Mouse (Mus musculus) heart, postnatal 36 days (tissue): ENCODE results near the gene Nbr1. TPM values are rescaled to one million over a fixed set of nuclear protein-coding genes. Genes with fewer than 3 reads are reported as not detected.
"Not testable (repeated sequence)": the region's sequence is repeated elsewhere in the genome, so short reads cannot be mapped to it uniquely, and the experiment has no call there.

ENCODE experiments used
- DNase-seq, 2 experiments: peaks; one replicate each; pipeline ENCODE4 v3.0.0; 2021 to 2022
- intact Hi-C: fragments of 180-260 bp; cut with DNase I; formaldehyde crosslinking; loops from one replicate; pipeline ENCODE4 v1.15.1; 2025
- total RNA-seq, 2 experiments: library from RNA; stranded (reverse); gene quantifications; 2 replicates each; pipeline ENCODE4 v1.2.3; 2021

Gene Nbr1
- total RNA-seq, 2 experiments from 2014 or later: 94.3 to 99.5 TPM

- DNase-seq: peak; percentile 67 to 72
- intact Hi-C loops: no loop called here
These were observed 30.4 kb downstream of the Nbr1 start, which contains the start of gene Tmem106a for GRCm38 (mm10) chr11:101582054-101583035. TSS of gene Tmem106a (plus strand) at chr11:101582242.

DNA sequence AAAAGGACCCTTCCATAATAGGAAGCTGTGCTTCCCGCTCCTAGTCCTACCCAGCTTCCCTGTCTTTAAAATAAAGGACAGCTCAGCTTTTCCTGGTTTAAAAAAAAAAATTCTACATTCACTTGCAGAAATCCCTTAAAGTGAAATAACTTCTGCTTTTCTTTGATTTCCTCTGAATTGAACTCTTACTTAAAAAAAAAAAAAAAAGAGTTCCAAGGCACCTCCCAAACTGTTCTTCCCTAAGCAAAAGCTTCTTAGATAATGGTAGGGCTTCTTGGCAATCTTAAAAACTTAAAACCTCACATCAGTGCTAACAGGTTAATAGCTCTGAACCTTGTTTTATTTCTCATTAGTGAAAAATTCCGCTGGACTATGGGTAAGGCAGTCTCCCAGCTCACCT is 31.3 kb downstream of the Nbr1 start:
- no peak for DNase-seq
- intact Hi-C loops: no loop called here

GRCm38 (mm10) chr11:101585031-101585430 is 33.1 kb downstream of the Nbr1 start:
- intact Hi-C loops, DNase-seq: not testable (repeated sequence)

DNA sequence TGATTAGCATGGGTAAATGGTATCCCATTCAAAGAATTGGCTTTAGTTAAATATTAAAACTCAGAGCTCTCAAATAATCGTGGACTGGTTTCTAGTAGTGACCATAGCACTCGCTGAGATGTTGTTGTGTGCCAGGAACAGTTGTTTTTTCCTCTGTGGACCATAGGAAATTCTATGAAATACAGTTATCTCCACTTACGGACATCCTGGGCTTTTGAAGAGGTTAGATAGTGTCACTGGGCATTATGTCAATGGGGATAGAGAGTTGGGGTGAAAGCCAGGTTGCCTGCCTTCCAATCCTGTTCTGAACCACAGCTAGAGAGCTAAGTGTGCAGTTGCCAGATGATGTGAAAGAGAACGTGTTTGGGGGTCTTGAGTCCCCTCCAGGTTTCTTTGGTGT is 33.9 kb downstream of the Nbr1 start:
- DNase-seq: no peak
- intact Hi-C loops: no loop called here

DNA sequence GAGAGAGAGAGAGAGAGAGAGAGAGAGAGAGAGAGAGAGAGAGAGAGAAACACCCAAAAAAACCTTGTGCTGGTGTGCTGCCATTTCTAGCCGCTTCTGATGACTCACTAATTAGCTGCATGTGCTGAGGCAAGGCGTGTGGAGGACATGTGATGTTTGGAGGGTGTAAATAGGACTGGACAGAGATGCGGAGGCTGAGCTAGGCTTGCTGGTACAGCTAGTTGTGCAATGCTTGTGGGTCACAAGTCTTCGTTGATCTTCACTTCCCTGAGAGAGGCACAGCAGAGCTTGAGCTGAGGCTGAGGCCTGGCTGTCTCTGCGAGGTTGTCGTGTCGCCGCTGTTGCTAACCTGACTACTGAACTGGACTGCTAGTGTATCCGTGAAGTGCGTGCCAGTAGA is 35.7 kb downstream of the Nbr1 start:
- DNase-seq: no peak
- intact Hi-C loops: no loop called here

DNA sequence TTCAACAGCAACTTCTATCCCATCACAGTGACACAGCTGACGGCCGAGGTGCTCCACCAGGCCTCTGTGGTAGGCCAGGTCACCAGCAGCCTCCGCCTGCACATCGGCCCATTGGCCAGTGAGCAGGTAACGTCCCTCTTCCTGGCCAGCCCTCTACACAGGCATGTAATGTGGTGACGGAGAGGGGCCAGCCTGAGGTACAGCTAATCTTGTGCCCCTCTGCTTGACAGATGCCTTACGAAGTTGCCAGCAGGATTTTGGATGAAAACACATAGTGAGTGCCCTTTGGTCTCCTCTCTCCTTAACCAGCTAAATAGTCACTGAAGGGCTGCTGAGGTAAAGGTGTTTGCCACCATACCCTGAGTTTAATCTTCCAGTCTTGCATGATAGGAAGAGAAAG is 36.9 kb downstream of the Nbr1 start:
- no peak for DNase-seq
- intact Hi-C loops: no loop called here

GRCm38 (mm10) chr11:101589444-101589843 is 37.5 kb downstream of the Nbr1 start:
- DNase-seq: peak; percentile 51 to 65
- intact Hi-C loops: no loop called here

GRCm38 (mm10) chr11:101589989-101590624 is 38.2 kb downstream of the Nbr1 start:
- intact Hi-C loops: no loop called here
- no peak for DNase-seq

DNA sequence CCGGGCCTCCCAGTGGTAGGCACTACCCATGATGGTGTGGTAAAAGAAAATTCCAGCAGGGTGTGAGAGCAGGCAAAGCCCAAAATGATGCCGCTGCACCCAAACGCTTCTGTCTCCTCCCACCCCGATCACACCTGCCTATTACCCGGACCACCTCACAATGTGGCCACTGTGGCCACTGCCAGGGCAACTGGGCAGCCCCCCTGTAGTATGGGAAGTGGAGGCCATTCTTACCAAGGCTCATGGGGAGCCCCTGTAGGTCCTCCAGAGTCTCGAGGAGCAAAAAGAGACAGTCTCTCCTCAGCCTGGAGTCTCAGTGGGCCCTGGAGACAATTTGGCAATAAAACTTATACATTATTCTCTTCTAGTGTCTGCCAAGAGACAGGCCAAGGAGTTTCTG is 47.2 kb downstream of the Nbr1 start, which contains the start of gene Gm11634:
Gene Gm11634 (minus strand): TSS at position 101 of the 400 bp plus-strand sequence.
- intact Hi-C loops: no loop called here
- no peak for DNase-seq

- peak; percentile 62 to 66 for DNase-seq
These were observed 50.5 kb downstream of the Nbr1 start for GRCm38 (mm10) chr11:101602491-101602890.

DNA sequence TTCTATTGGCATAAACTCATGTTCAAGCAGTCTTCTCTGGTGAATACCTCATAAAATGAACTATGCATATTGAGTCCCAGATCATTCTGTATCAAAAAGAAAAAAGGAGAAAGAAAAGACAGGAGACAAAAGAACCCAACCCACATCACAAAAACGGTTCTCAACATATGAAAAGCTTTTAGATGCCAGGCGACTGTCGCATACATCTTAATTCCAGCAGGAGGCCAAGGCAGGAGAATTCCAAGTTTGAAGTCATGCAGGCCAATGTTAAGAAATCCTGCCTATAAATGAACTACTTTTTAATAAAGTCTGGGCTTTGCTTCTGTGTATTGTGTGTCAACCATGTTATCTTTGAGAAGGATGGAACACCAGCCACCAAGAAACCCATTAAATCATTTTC is 52.2 kb downstream of the Nbr1 start:
- DNase-seq: no peak
- intact Hi-C loops: no loop called here

More at GRCm38 (mm10) chr11:101602491-101602890, 50.5 kb downstream of the Nbr1 start:
- intact Hi-C loops: no loop called here

- peak; percentile 61 to 75 for DNase-seq
- intact Hi-C loops: not testable (repeated sequence)
These were observed 52.8 kb downstream of the Nbr1 start for GRCm38 (mm10) chr11:101604531-101605453.

GRCm38 (mm10) chr11:101607134-101607533 is 55.2 kb downstream of the Nbr1 start:
- DNase-seq, intact Hi-C loops: not testable (repeated sequence)

GRCm38 (mm10) chr11:101610445-101610844 is 58.5 kb downstream of the Nbr1 start:
- no peak for DNase-seq
- intact Hi-C loops: no loop called here

- intact Hi-C loops: no loop called here
- no peak for DNase-seq
These were observed 61.6 kb downstream of the Nbr1 start for GRCm38 (mm10) chr11:101613596-101613995.

- intact Hi-C loops: no loop called here
- DNase-seq: no peak
These were observed 62.2 kb downstream of the Nbr1 start for GRCm38 (mm10) chr11:101614116-101614515.

DNA sequence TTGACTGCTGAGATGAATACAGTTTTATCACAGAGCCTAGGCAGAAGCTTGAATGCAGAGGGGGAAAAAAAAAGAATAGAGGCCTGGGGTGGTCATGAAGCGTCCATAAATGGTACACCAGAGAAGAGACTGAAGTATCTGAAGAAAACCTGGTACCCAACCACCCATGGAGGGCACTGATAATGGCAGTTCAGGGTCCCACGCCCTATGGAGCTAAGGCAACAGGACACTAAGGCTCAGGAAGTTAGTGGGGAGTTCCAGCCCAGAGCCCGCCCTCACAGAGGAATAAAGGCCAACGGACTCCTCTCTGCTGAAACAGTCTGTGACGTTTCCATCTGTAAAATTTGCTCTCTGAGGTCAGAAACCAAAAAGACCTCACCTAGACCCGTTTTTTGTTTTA is 63.4 kb downstream of the Nbr1 start:
- intact Hi-C loops: no loop called here
- no peak for DNase-seq

- intact Hi-C loops: no loop called here
- no peak for DNase-seq
These were observed 64.2 kb downstream of the Nbr1 start for GRCm38 (mm10) chr11:101616104-101616503.

- no peak for DNase-seq
- intact Hi-C loops: no loop called here
These were observed 65.2 kb downstream of the Nbr1 start for GRCm38 (mm10) chr11:101616948-101617767.

- DNase-seq: no peak
- intact Hi-C loops: no loop called here
These were observed 65.9 kb downstream of the Nbr1 start for GRCm38 (mm10) chr11:101617849-101618248.
